Mouse (Mus musculus) myocyte (in vitro differentiated cells): ENCODE results near the gene Aacs.

Experiments used
- POLR2A ChIP-seq: IDR thresholded peaks from one replicate; pipeline ENCODE4 v1.6.1; 2011; ENCODE audit warnings: low read depth, mild to moderate bottlenecking, control low read depth, moderate library complexity; ENCODE audit not compliant: insufficient read length
- USF1 ChIP-seq: IDR thresholded peaks from one replicate; pipeline ENCODE4 v1.6.1; 2011; ENCODE audit warnings: low read depth, mild to moderate bottlenecking, control low read depth, moderate library complexity

DNA sequence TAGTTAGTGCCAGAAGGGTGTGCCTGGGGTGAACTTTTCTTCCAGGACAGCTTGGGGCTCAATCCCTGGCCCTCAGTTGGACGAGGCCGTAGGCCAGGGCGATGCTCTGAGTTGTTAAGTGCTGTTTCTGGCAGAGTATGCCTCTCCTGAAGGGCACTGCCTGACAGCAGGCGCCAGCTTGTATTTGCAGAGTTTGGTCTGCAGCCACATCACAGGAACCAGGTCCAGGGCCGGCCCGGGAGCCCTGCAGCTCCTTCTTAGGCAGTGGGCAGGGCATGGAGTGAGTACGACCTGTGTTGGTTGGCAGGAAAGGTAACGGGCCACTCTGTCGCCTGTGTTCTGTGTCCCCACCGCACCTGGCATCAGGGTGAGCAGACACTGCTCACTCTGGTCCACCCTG, 15.5 kb downstream of the Aacs start:
- TF ChIP-seq USF1 = no peak
- TF ChIP-seq POLR2A = no peak
